Mouse (Mus musculus) neutrophil, adult 5-6 weeks (primary cell): ENCODE data around the gene Miip. TPM values are rescaled to one million over a fixed set of nuclear protein-coding genes. Genes with fewer than 3 reads are reported as not detected.
A peak's percentile ranks its signal among the peaks of the same experiment; 100 is the strongest.

Experiments
- ATAC-seq: fragments of 151-379, 151-347 bp; 2 replicates; pipeline ENCODE4 v1.8.0; 2017; ENCODE audit warnings: mild to moderate bottlenecking, moderate TSS enrichment; ENCODE audit not compliant: insufficient number of reproducible peaks, poor library complexity, low FRiP score, severe bottlenecking; ENCODE audit errors: extremely low read depth
- total RNA-seq: library from RNA; stranded (forward); fragments of 200-1000 nt; gene quantifications from 2 replicates; pipeline ENCODE4 v1.2.3, GENCODE M21; 2017

Miip gene
- 67.3 and 77.2 TPM in 2 replicates for total RNA-seq

GRCm38 (mm10) chr4:147868450-147869031 is at the start of gene Miip, which contains the start of gene Fv1:
Gene Miip, minus strand, starts transcription at chr4:147868816.
Gene Fv1, plus strand, starts transcription at chr4:147868979.
- peak; percentile 98 for ATAC-seq

GRCm38 (mm10) chr4:147909486-147909885 is 40.9 kb upstream of the Miip start:
- ATAC-seq = no peak

- no peak for ATAC-seq
These were observed 37.6 kb upstream of the Miip start for GRCm38 (mm10) chr4:147906230-147906629.

GRCm38 (mm10) chr4:147905090-147905659 is 36.6 kb upstream of the Miip start:
- ATAC-seq = no peak

- peak; percentile 88 for ATAC-seq
These were observed 35.9 kb upstream of the Miip start, which contains the start of gene Mfn2 for GRCm38 (mm10) chr4:147904313-147905089. Gene Mfn2, minus strand, starts transcription at chr4:147904704.

- no peak for ATAC-seq
These were observed 35.0 kb upstream of the Miip start for GRCm38 (mm10) chr4:147903601-147904000.

GRCm38 (mm10) chr4:147902906-147903500 is 34.4 kb upstream of the Miip start:
- no peak for ATAC-seq

- ATAC-seq = no peak
These were observed 31.8 kb upstream of the Miip start for GRCm38 (mm10) chr4:147900452-147900851.

- ATAC-seq = no peak
These were observed 28.7 kb upstream of the Miip start for GRCm38 (mm10) chr4:147897348-147897747.

- ATAC-seq = no peak
These were observed 27.8 kb upstream of the Miip start for GRCm38 (mm10) chr4:147896411-147896810.

- ATAC-seq = no peak
These were observed 27.3 kb upstream of the Miip start for GRCm38 (mm10) chr4:147895815-147896330.

GRCm38 (mm10) chr4:147890341-147890740 is 21.7 kb upstream of the Miip start:
- no peak for ATAC-seq

GRCm38 (mm10) chr4:147888237-147888636 is 19.6 kb upstream of the Miip start:
- ATAC-seq = no peak

GRCm38 (mm10) chr4:147887277-147887676 is 18.7 kb upstream of the Miip start:
- no peak for ATAC-seq

GRCm38 (mm10) chr4:147886158-147886557 is 17.5 kb upstream of the Miip start:
- ATAC-seq = no peak

- ATAC-seq = no peak
These were observed 15.5 kb upstream of the Miip start for GRCm38 (mm10) chr4:147884138-147884537.

- ATAC-seq = no peak
These were observed 14.4 kb upstream of the Miip start for GRCm38 (mm10) chr4:147883041-147883440.

- ATAC-seq = no peak
These were observed 13.2 kb upstream of the Miip start for GRCm38 (mm10) chr4:147881792-147882191.

- ATAC-seq = no peak
These were observed 11.2 kb upstream of the Miip start for GRCm38 (mm10) chr4:147879865-147880264.
